In genomic region chr19:6543518-6543917, GRCm38 (mm10) we compare ENCODE assay signal across 21 mouse cellular contexts. TPM values are rescaled to one million over a fixed set of nuclear protein-coding genes. Genes with fewer than 3 reads are reported as not detected.
DNase-seq lines count a peak whose midpoint lies in the region; ATAC-seq and TF ChIP-seq lines count a peak whose summit lies in the region.
"Had no signal": no experiment of that assay in that cellular context is flagged by ENCODE, and none has a peak within 500 bp of the region (broad histone marks: within the 10 kb centered on the region; RNA-seq: fewer than 3 reads in every experiment).

No protein-coding gene starts in this region.

- 28% methylated on average over 7 of the region's 7 CpGs for WGBS in kidney, adult 2 months
- 26% methylated on average over 7 of the region's 7 CpGs for WGBS in kidney, embryonic 14.5 days
- WGBS in intestine, postnatal 0 days, result 59% methylated on average over 7 of the region's 7 CpGs

- H3K4me2 ChIP-seq in kidney, embryonic 14.5 days (replicated peaks; ENCODE audit: low read depth, low read length), result no peak overlapping the region
- H3K4me2 ChIP-seq in intestine, postnatal 0 days (replicated peaks; ENCODE audit: low read depth), result no peak overlapping the region
- H3K4me2 ChIP-seq: heart, embryonic 11.5 days; limb, embryonic 15.5 days; neural tube, embryonic 12.5 days had no signal

- TF ChIP-seq CTCF in kidney, adult 2 months (conservative IDR thresholded peaks at IDR 0.05; ENCODE audit: insufficient read depth, insufficient read length, low read depth, low read length), result no peak
- TF ChIP-seq CTCF in intestine, postnatal 0 days (IDR thresholded peaks at IDR 0.05; ENCODE audit: low read depth), result no peak

- no peak overlapping the region; the same call in 1 of the 2 replicates for H3K9ac ChIP-seq in kidney, embryonic 14.5 days (ENCODE audit: low read depth, low read length)
- H3K9ac ChIP-seq in intestine, postnatal 0 days (ENCODE audit: low read depth, low read length), result no peak overlapping the region
- H3K9ac ChIP-seq: limb, embryonic 15.5 days; liver, postnatal 0 days; neural tube, embryonic 12.5 days had no signal

- peaks cover 29% of the 10 kb centered on the region for H3K4me1 ChIP-seq in kidney, adult 2 months (ENCODE audit: control insufficient read depth, insufficient read depth, low read length)
- H3K4me1 ChIP-seq in kidney, embryonic 14.5 days (ENCODE audit: control insufficient read depth, insufficient read depth, low read length), result no peaks in the 10 kb centered on the region
- H3K4me1 ChIP-seq in intestine, postnatal 0 days (replicated peaks; ENCODE audit: control insufficient read depth, insufficient read depth, low read length), result no peaks in the 10 kb centered on the region
- H3K4me1 ChIP-seq: limb, embryonic 15.5 days; neural tube, embryonic 12.5 days had no signal

- no peaks in the 10 kb centered on the region for H3K27me3 ChIP-seq in kidney, adult 2 months (replicated peaks; ENCODE audit: control insufficient read depth, insufficient read depth, low read length)
- no peaks in the 10 kb centered on the region for H3K27me3 ChIP-seq in kidney, embryonic 14.5 days (ENCODE audit: control insufficient read depth, insufficient read depth, low read length)
- no peaks in the 10 kb centered on the region for H3K27me3 ChIP-seq in intestine, postnatal 0 days (replicated peaks; ENCODE audit: control insufficient read depth, insufficient read depth, low read length)
- H3K27me3 ChIP-seq: neural tube, embryonic 12.5 days had no signal

- peak overlapping the region; percentile 85 for H3K27ac ChIP-seq in kidney, adult 2 months (ENCODE audit: insufficient read depth, low read depth, low read length)
- H3K27ac ChIP-seq in kidney, embryonic 14.5 days (ENCODE audit: low read depth, low read length), result no peak overlapping the region
- no peak overlapping the region for H3K27ac ChIP-seq in intestine, postnatal 0 days (ENCODE audit: low read depth, low read length)
- H3K27ac ChIP-seq: limb, embryonic 15.5 days; neural tube, embryonic 12.5 days had no signal

- no peak for ATAC-seq in kidney, embryonic 14.5 days (ENCODE audit: low FRiP score, low TSS enrichment)
- ATAC-seq in intestine, postnatal 0 days, result no peak
- ATAC-seq: forebrain, embryonic 14.5 days; inflammation-experienced regulatory T-cells, adult 6 months; liver, postnatal 0 days had no signal

- no peak for TF ChIP-seq POLR2A in kidney, adult 2 months (IDR thresholded peaks at IDR 0.05; ENCODE audit: low read depth, low read length)

- no peaks in the 10 kb centered on the region for H3K36me3 ChIP-seq in kidney, adult 2 months (ENCODE audit: control insufficient read depth, insufficient read depth, low read length)
- no peaks in the 10 kb centered on the region for H3K36me3 ChIP-seq in kidney, embryonic 14.5 days (ENCODE audit: control insufficient read depth, insufficient read depth, low read length)
- H3K36me3 ChIP-seq in intestine, postnatal 0 days (ENCODE audit: control insufficient read depth, insufficient read depth), result no peaks in the 10 kb centered on the region
- H3K36me3 ChIP-seq: limb, embryonic 15.5 days; neural tube, embryonic 12.5 days had no signal

- H3K9me3 ChIP-seq in kidney, embryonic 14.5 days (ENCODE audit: control insufficient read depth, low read length), result 0 out of 2 replicates have a peak, but pooled peaks cover 3% of the 10 kb centered on the region
- H3K9me3 ChIP-seq in intestine, postnatal 0 days (ENCODE audit: control insufficient read depth), result no peaks in the 10 kb centered on the region
- H3K9me3 ChIP-seq: limb, embryonic 15.5 days; neural tube, embryonic 12.5 days had no signal

- DNase-seq in cerebellum, postnatal 25 days, result peak; percentile 31 to 33
- no peak for DNase-seq in cerebellum, adult 9-10 months
- DNase-seq in kidney, adult 2 months, result peak; percentile 66
- DNase-seq in layer of hippocampus, postnatal 10 days (ENCODE audit: low spot score in 2 of 2), result peak; percentile 16 to 21
- no peak for DNase-seq in layer of hippocampus, adult 8-10 months (ENCODE audit: low spot score in 2 of 2)
- peak; percentile 71 for DNase-seq in adipocyte (ENCODE audit: low spot score)
- DNase-seq: layer of hippocampus, adult 9-11 months; liver, postnatal 0 days; lung, postnatal 14 days; thymus, postnatal 14 days had no signal

- peak overlapping the region; percentile 10 for H3K4me3 ChIP-seq in kidney, adult 2 months (ENCODE audit: insufficient read depth, low read depth, low read length)
- H3K4me3 ChIP-seq in kidney, embryonic 14.5 days (ENCODE audit: low read length), result no peak overlapping the region
- no peak overlapping the region for H3K4me3 ChIP-seq in intestine, postnatal 0 days (ENCODE audit: low read depth, low read length)
- H3K4me3 ChIP-seq: limb, embryonic 15.5 days; neural tube, embryonic 12.5 days had no signal

RNA-seq across cellular contexts. Expression of gene Slc22a12, which starts 0.7 kb away (rescaled TPM):
- 1,526 and 1,915 TPM in 2 replicates for polyA plus RNA-seq in kidney, adult 2 months (2012; rRNA removed)
- polyA plus RNA-seq in kidney, embryonic 14.5 days (2014; fragmentation: Nextera tagmentation; extraction: Ambion mirVana), result 1.8 and 2.5 TPM in 2 replicates
- 1 to 10 TPM in 1 of 2 experiments, under 1 TPM in 1; 0.71 to 1.3 TPM for total RNA-seq in layer of hippocampus, postnatal 10 days (2021)
- 1 to 10 TPM in 2 of 4 experiments, under 1 TPM in 2; 0.50 to 1.3 (median 0.96) TPM for total RNA-seq in layer of hippocampus, adult 8-10 months (2022)
- not detected in 2 replicates for polyA plus RNA-seq in intestine, postnatal 0 days (2015; fragmentation: Nextera tagmentation; extraction: Ambion mirVana)
- total RNA-seq: gastrocnemius, postnatal 4 days; heart, postnatal 25 days; monocyte, adult 5-6 weeks had no signal
- polyA plus RNA-seq: C2C12; forebrain, embryonic 14.5 days; heart, embryonic 11.5 days; inflammation-experienced regulatory T-cells, adult 6 months; limb, embryonic 15.5 days; liver, postnatal 0 days; neural tube, embryonic 12.5 days had no signal

Comparison
In these comparisons a context has a peak if more than half of its experiments do, and no peak if none do; other contexts are left out.
1. DNase-seq: peak in cerebellum, postnatal 25 days (2 of 2), kidney, adult 2 months (single experiment), layer of hippocampus, postnatal 10 days (2 of 2) and adipocyte (single experiment); none in cerebellum, adult 9-10 months (single experiment) and layer of hippocampus, adult 8-10 months (0 of 2).
2. RNA of gene Slc22a12, which starts 0.7 kb away (polyA plus RNA-seq): 1,526 to 1,915 TPM in kidney, adult 2 months; 1.8 to 2.5 TPM in kidney, embryonic 14.5 days and not detected in intestine, postnatal 0 days; every median in the first group is over 100 times any median in the second.